Mouse (Mus musculus) right cerebral cortex, adult 18-20 months (tissue): ENCODE measurements around the gene Smyd1.

Experiments
- DNase-seq: peaks from one replicate; pipeline ENCODE4 v3.0.0; 2022; ENCODE audit warnings: mixed read lengths

Smyd1 gene

DNA sequence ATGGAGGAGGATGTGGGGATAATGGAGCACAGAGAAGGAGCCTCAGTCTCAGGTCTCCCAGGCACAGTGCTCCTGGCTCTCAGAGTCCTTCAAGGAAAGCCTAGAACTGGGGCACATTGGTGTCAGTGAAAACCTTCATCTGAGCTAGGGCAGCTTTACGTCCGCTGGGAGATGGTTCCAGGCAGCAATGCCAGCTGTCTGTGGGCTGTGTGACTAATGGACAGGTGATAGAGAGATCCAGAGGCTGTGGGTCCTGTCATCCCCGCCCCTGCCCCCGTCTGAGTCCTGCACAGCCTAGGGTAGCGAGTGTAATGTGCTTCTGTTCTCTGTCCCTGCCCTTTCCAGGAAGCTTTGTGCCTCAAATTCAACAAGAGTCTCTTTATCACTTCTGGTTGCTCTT is 120.1 kb downstream of the Smyd1 start:
- DNase-seq: no peak

DNA sequence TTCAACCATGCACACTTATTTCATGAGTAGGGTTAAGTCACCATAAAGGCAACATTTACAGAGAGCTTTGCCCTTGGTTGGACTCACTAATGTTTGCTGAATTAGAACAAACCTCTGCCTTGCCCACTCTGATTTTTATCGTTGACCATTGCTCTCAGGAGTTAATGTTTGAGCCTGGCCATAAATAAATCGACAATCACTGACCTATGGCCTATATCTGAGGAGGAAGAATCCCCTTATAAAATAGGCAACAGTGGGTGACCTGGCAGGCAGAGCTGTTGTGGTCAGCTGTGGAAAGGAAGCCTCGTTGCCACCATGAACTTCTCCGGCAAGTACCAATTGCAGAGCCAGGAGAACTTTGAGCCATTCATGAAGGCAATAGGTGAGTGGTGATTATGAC is 122.4 kb downstream of the Smyd1 start, which contains the start of gene Fabp1:
Gene Fabp1, plus strand, starts transcription at position 216 of the 400 bp plus-strand sequence.
- DNase-seq: no peak

DNA sequence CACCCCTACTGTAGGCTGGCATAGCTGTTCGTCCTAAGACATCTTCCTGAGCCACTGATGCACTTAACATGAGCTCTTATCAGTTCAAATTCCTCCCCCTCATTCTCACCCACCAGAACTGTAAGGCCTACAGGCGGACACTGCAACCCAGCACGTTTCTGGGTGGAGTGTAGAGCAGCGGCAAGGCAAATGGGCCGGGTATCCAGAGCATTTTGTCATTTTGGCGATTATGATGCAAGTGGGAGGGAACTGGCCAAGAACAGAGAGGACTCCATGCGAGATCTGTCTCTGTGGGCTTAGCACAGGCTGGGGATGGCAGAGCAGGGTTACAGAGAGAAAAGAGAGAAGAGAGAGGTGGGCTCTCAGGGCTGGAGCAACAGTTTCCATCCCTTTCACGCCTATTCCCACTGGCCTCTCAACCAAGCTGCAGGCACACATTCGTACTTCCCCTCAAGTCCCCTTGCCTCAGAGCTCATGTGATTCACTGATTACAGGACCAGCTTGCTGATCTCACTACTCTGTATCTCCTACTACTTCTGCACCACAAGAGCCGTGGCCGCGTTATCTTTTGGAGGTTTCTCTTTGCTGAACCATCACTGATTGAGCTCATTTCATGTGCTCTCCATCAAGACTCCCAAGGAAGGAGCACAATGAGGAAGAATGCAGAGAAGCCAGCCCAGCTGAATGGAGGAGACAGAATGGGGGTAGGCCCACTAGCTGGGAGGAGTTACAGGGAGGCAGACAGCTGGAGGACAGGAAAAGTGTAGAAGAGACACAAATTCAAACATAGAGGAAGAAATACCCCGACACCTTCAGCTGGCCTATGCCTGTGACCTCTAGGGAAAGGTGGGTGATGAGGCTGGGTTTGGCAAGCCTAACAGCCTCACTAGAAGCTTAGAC is 124.1 kb downstream of the Smyd1 start:
- no peak for DNase-seq

DNA sequence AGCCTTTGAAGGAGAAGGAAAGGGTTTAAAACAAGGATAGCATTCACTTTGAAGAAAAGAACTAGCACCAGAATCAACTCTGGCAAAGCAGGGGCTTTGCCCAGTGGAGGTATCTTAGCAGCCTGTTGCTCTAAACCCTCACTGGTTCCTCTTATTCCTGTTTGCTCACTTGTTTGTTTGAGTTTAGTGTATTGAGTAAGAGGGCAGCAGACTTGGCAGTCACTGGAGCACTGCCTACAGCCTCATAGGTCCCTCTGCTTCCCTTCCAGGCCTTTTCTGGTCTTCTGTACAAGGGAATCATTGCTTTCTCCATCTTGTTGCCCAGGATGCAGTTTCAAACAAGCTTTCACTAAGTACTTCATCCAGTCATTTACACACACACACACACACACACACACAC is 125.9 kb downstream of the Smyd1 start:
- DNase-seq: no peak

DNA sequence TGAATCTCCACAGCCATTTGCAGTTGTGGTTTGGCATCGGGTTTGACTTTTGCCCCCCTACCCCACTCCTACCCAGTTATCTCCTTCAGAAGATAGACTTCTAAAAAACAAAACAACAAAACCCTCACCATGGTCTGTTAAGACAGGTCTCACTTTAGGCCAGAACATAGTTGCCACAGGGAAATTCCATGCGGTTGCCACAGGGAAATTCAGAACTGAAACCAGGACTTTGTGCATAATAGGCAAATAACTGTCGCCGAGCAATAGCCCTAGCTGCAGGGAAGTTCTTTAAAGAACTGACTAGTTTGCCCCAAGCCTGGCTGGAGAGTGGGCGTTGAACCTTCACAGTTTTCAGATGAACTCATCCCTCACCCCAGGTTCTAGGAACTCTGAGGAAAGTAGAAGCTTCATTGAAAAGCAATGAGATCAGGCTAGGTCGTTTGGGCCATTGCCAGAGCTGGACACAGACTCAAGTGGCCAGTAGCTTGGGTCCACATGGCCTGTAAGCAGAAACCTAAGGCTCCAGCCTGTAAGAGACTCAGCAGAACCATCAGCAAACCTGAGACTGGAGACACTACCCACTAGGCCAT is 128.8 kb downstream of the Smyd1 start:
- no peak for DNase-seq

DNA sequence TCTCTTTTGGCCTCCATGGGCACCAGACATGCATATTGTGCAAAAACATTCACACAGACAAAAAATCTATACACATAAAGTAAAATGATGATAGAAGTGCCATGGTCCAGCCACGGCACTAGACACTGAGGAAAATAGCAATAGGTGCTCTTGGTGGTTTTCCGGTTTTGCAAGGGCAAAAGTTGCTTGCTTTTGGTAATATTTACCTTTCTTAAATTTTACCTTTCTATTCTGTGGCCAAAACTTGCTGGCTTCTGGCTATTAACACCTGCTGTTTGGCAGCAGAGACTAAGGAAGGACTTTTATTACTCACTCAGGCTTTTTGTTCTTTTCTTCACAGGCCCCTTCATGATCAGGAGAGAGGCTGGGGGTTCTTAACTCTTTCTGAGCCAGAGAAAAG is 131.5 kb downstream of the Smyd1 start:
- DNase-seq: no peak

DNA sequence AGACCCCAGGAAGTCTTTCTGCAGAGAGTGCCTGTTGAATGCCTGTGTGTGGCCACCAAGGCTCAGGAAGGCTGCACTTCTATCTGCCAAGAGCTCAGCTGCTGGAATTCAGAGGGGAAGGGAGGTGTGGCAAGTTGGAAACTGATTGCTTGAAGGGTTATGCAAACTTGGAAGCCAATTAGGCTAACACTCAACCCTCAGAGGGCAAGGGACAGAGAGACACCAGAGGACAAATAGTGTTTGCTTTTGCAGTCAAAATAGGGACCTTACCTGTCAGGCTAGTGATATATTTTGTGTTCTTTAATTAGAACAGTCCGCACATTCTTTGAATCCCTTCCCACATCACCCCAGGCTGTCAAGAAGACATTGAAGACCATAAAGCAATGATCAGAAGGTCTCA is 132.5 kb downstream of the Smyd1 start:
- DNase-seq: no peak

DNA sequence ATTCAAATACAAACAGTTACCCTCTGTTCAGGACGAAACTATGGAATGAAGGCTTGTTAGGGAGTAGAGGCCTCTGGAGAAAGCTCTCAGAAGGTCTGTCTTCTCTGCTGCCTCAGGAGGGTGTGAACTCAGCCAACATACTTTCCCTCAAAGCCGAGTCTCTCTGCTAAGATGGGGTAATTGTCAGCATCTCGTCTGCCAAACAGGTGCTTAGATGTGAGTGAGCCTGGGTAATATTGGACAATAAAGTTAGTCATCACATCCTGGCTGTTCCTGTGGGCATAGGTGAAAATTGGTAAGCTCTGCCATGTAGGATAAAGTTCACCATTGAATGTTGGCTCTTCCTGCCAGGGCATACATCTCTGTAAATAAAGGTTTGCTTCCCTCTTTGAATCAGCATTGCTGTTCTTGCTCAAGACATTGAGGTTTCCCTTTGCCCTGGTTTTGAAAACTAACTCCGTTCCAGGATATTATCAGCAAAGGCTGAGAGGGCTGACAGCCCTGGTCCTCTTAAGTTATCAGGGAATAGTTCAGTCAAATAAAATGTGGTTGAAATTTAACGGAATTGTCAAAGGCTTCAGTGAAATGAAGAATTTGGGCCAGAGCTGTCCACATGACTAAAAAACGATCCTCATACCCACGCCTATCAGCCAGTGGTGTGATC is 137.0 kb downstream of the Smyd1 start:
- no peak for DNase-seq

DNA sequence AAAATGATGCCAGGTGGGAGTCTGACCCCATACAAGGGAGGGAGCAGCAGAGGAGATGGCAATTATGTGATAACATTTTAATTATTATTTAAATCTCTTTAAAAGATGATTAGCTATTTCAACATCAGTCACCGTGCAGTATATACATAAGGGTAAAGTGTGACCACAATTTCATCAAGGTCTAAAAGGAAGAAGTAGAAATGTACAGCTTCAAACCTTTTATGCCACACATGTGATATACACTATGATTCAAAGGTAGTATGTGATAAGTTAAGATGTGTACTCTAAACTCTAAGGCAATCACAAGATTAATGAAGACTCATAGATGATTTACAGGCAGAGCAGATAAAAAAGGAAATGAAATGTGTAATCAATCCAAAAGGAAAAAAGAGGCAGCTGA is 141.4 kb downstream of the Smyd1 start:
- DNase-seq: no peak

DNA sequence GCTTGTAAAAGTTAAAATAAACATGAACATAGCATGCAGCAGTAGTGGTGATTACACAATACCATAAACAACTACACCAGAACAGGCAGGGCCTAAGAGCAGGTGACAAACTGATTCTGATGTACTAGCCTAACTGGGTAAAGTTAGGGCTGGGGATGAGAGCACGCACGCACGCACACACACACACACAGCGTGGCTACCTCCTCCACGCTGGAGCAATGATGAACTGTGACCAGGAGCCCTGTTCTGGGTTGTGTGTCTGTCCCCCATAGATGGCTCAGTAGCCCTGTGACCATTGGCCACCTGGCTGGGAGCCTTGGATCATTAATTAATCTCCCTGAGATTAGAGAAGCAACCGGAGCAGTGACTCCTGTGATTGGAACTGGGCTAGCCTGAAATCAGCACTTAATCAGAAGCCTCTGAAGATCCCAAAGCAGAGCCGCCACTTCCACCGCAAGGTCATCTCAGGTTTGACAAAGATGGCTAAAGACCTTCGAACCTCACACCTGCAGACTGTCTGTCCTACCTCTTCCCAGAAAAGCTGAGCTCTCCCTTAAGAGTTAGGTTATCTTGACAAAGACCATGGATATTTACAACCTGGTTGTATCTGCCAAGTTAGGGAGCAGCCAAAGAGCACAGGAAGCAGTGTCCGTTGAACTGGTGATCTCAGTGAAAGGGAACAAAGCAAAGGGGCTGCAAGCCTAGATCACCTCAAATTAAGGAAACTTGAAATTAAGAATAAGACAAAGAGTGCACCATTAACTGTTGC is 149.0 kb downstream of the Smyd1 start:
- DNase-seq: no peak

DNA sequence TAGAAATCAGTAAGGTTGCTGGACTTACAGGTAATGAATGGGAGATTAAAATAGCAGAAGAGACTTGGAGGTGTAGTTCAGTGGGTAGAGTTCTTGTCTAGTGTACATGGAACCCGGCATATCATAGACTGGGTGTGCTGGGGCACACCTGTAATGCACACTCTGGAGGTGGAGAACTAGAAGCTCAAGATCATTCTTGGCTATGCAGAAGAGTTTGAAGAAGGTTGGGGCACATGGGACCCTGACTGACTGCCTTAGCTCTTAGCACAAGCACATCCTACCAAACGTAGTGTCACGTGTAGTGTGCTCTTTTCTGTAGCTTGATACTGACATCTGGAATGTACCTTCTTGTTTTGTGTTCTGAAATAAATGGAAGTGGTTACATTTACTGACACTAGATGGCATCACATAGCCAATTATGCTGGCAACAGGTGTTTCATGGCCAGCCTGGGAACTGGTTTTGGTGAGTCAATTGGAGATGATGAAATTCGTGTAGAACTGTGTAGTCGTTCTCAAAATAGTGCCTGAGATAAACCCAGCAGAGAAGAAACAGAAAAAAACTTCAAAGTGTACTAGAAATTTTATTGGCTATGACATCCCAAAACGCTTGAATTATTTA is 155.4 kb downstream of the Smyd1 start:
- DNase-seq: peak; percentile 18

DNA sequence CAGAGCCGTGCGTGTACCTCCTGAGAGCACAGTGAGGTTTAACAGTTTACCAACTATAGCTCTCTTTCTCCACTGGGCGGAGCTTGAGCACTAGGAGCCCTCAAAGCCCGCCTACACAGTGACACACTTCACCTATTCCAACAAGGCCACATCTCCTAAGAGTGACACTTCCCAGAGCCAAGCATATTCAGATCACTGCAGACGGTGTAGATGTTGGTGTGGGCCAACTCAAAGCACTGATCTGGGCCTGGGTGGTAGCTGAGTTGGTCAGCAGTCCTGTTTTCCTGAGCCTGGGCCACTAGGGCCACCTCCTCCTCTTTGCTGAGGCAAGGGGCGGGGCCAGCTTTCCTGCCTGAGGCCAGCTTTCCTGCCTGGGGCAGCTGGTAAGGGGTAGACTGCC is 157.6 kb downstream of the Smyd1 start:
- DNase-seq: no peak
